Mouse (Mus musculus): ENCODE data around the gene Nav2.
A peak's percentile ranks its signal among the peaks of the same experiment; 100 is the strongest.

The Nav2 gene

GRCm38 (mm10) chr7:49217786-49218185, 309.3 kb downstream of the Nav2 start:
- no peak for DNase-seq

- no peak for DNase-seq
These were observed 317.2 kb downstream of the Nav2 start for GRCm38 (mm10) chr7:49225741-49226140.

- DNase-seq, result no peak
These were observed 324.5 kb downstream of the Nav2 start for GRCm38 (mm10) chr7:49232969-49233368.

- DNase-seq, result no peak
These were observed 325.8 kb downstream of the Nav2 start for GRCm38 (mm10) chr7:49234288-49234687.

- peak; percentile 54 for DNase-seq
These were observed 326.8 kb downstream of the Nav2 start for GRCm38 (mm10) chr7:49235271-49235681.

- DNase-seq, result no peak
These were observed 327.3 kb downstream of the Nav2 start for GRCm38 (mm10) chr7:49235821-49236220.

GRCm38 (mm10) chr7:49240461-49240860, 331.9 kb downstream of the Nav2 start:
- DNase-seq, result no peak

GRCm38 (mm10) chr7:49241229-49241751, 332.8 kb downstream of the Nav2 start:
- DNase-seq, result no peak

- peak; percentile 51 for DNase-seq
These were observed 333.7 kb downstream of the Nav2 start for GRCm38 (mm10) chr7:49242261-49242660.

GRCm38 (mm10) chr7:49243079-49243478, 334.6 kb downstream of the Nav2 start:
- DNase-seq, result no peak

- DNase-seq, result peak; percentile 97
These were observed 337.2 kb downstream of the Nav2 start for GRCm38 (mm10) chr7:49245537-49246239.

- no peak for DNase-seq
These were observed 337.7 kb downstream of the Nav2 start for GRCm38 (mm10) chr7:49246240-49246578.

- DNase-seq, result peak; percentile 45
These were observed 338.3 kb downstream of the Nav2 start for GRCm38 (mm10) chr7:49246584-49247481.

- peak; percentile 76 for DNase-seq
These were observed 339.3 kb downstream of the Nav2 start for GRCm38 (mm10) chr7:49247744-49248331.

GRCm38 (mm10) chr7:49248333-49249086, 340.0 kb downstream of the Nav2 start:
- DNase-seq, result peak; percentile 44

- peak; percentile 34 for DNase-seq
These were observed 340.9 kb downstream of the Nav2 start for GRCm38 (mm10) chr7:49249462-49249861.

- peak; percentile 92 for DNase-seq
These were observed 341.5 kb downstream of the Nav2 start for GRCm38 (mm10) chr7:49249996-49250395.

GRCm38 (mm10) chr7:49250581-49251307, 342.2 kb downstream of the Nav2 start:
- no peak for DNase-seq

- no peak for DNase-seq
These were observed 342.8 kb downstream of the Nav2 start for GRCm38 (mm10) chr7:49251308-49251638.

GRCm38 (mm10) chr7:49252444-49252843, 343.9 kb downstream of the Nav2 start:
- no peak for DNase-seq

GRCm38 (mm10) chr7:49252902-49253301, 344.4 kb downstream of the Nav2 start:
- DNase-seq, result no peak

- DNase-seq, result no peak
These were observed 346.5 kb downstream of the Nav2 start for GRCm38 (mm10) chr7:49255053-49255452.
